Mouse (Mus musculus) MEL (cell line): Measurements from ENCODE around the gene P2rx7. TPM values are rescaled to one million over a fixed set of nuclear protein-coding genes. Genes with fewer than 3 reads are reported as not detected.

Experiments
- DNase-seq: peaks from one replicate; pipeline ENCODE4 v3.0.0; 2011; ENCODE audit warnings: low read depth, low spot score
- H3K27ac ChIP-seq: 2 replicates; pipeline ENCODE4 v1.5.1; 2012; ENCODE audit warnings: low read depth, mild to moderate bottlenecking, control low read depth, low read length, moderate library complexity; ENCODE audit not compliant: control insufficient read depth
- H3K27me3 ChIP-seq, 2 experiments: fragments of 150-350 bp in 1 of 2; sonication (generic) in 1 of 2; 2 replicates each; pipeline ENCODE4 v1.6.1; 2012; ENCODE audit warnings: low read length in 2 of 2, mild to moderate bottlenecking in 2 of 2, improper control_type of control experiment in 1 of 2, moderate library complexity in 1 of 2; ENCODE audit not compliant: insufficient read depth in 2 of 2, control insufficient read depth in 1 of 2
- H3K36me3 ChIP-seq, 2 experiments: 2 replicates each; pipeline ENCODE4 v1.6.1; 2012 to 2014; ENCODE audit warnings: low read length in 2 of 2, improper control_type of control experiment in 1 of 2, inconsistent platforms in 1 of 2, mild to moderate bottlenecking in 1 of 2; ENCODE audit not compliant: insufficient read depth in 2 of 2, control insufficient read depth in 1 of 2
- H3K4me1 ChIP-seq, 2 experiments: fragments of 150-350 bp in 1 of 2; sonication (generic) in 1 of 2; 2 replicates each; pipeline ENCODE4 v1.6.1; 2012; ENCODE audit warnings: low read length in 2 of 2, improper control_type of control experiment in 1 of 2, mild to moderate bottlenecking in 1 of 2; ENCODE audit not compliant: insufficient read depth in 2 of 2, control insufficient read depth in 1 of 2
- H3K4me3 ChIP-seq, 2 experiments: fragments of 150-350 bp in 1 of 2; sonication (generic) in 1 of 2; 2 replicates each; pipeline ENCODE4 v1.5.1; 2012; ENCODE audit warnings: low read depth in 2 of 2, low read length in 2 of 2, mild to moderate bottlenecking in 2 of 2, moderate library complexity in 2 of 2, control low read depth in 1 of 2, improper control_type of control experiment in 1 of 2; ENCODE audit not compliant: control insufficient read depth in 1 of 2, insufficient read depth in 1 of 2
- H3K79me2 ChIP-seq: 2 replicates; pipeline ENCODE4 v1.6.1; 2012; ENCODE audit warnings: mild to moderate bottlenecking, low read length, moderate library complexity; ENCODE audit not compliant: control insufficient read depth, poor library complexity, insufficient read depth
- H3K9ac ChIP-seq: 2 replicates; pipeline ENCODE4 v1.6.1; 2012; ENCODE audit warnings: low read depth, mild to moderate bottlenecking, control low read depth, low read length, moderate library complexity; ENCODE audit not compliant: control insufficient read depth, poor library complexity, severe bottlenecking
- H3K9me3 ChIP-seq: fragments of 150-350 bp; sonication (generic); replicated peaks from 2 replicates; pipeline ENCODE4 v1.6.1; 2012; ENCODE audit warnings: mild to moderate bottlenecking, low read length, improper control_type of control experiment, moderate library complexity; ENCODE audit not compliant: insufficient read depth
- BHLHE40 ChIP-seq: IDR thresholded peaks from 2 replicates; pipeline ENCODE4 v1.6.1; 2012; ENCODE audit warnings: low read depth, mild to moderate bottlenecking, inconsistent platforms, low read length, improper control_type of control experiment, borderline replicate concordance
- CHD1 ChIP-seq: IDR thresholded peaks from 2 replicates; pipeline ENCODE4 v1.6.1; 2012; ENCODE audit warnings: low read depth, mild to moderate bottlenecking, inconsistent platforms, low read length, improper control_type of control experiment
- ELF1 ChIP-seq: IDR thresholded peaks from 2 replicates; pipeline ENCODE4 v1.6.1; 2014; ENCODE audit warnings: low read depth, mild to moderate bottlenecking, inconsistent platforms, low read length, improper control_type of control experiment, moderate library complexity
- EP300 ChIP-seq, 2 experiments: IDR thresholded peaks; 2 replicates each; pipeline ENCODE4 v1.6.1; 2011; ENCODE audit warnings: improper control_type of control experiment in 2 of 2, low read length in 2 of 2, low read depth in 1 of 2, mild to moderate bottlenecking in 1 of 2
- ETS1 ChIP-seq: IDR thresholded peaks from 2 replicates; pipeline ENCODE4 v1.6.1; 2012; ENCODE audit warnings: low read depth, mild to moderate bottlenecking, inconsistent platforms, low read length, improper control_type of control experiment, moderate library complexity
- GABPA ChIP-seq: IDR thresholded peaks from 2 replicates; pipeline ENCODE4 v1.6.1; 2012; ENCODE audit warnings: low read depth, mild to moderate bottlenecking, inconsistent platforms, low read length, improper control_type of control experiment, moderate library complexity
- GATA1 ChIP-seq: IDR thresholded peaks from 2 replicates; pipeline ENCODE4 v1.6.1; 2011; ENCODE audit warnings: low read depth, low read length, improper control_type of control experiment
- HCFC1 ChIP-seq: IDR thresholded peaks from 2 replicates; pipeline ENCODE4 v1.6.1; 2012; ENCODE audit warnings: low read depth, mild to moderate bottlenecking, inconsistent platforms, low read length, improper control_type of control experiment, moderate library complexity
- KAT2A ChIP-seq: conservative IDR thresholded peaks from 2 replicates; pipeline ENCODE4 v1.6.1; 2012; ENCODE audit warnings: low read depth, low read length, improper control_type of control experiment, inconsistent platforms
- MAFK ChIP-seq: IDR thresholded peaks from 2 replicates; pipeline ENCODE4 v1.6.1; 2011; ENCODE audit warnings: low read depth, mild to moderate bottlenecking, low read length, improper control_type of control experiment, borderline replicate concordance
- MAX ChIP-seq: IDR thresholded peaks from 2 replicates; pipeline ENCODE4 v1.6.1; 2011; ENCODE audit warnings: low read length, improper control_type of control experiment
- MAZ ChIP-seq: IDR thresholded peaks from 2 replicates; pipeline ENCODE4 v1.6.1; 2012; ENCODE audit warnings: low read depth, mild to moderate bottlenecking, inconsistent platforms, low read length, improper control_type of control experiment
- MEF2A ChIP-seq: IDR thresholded peaks from 2 replicates; pipeline ENCODE4 v1.6.1; 2014; ENCODE audit warnings: low read depth, mild to moderate bottlenecking, inconsistent platforms, low read length, improper control_type of control experiment; ENCODE audit not compliant: poor library complexity, insufficient replicate concordance, severe bottlenecking; ENCODE audit errors: extremely low read depth
- MYB ChIP-seq: IDR thresholded peaks from 2 replicates; pipeline ENCODE4 v1.6.1; 2011; ENCODE audit warnings: mild to moderate bottlenecking, low read depth, low read length, improper control_type of control experiment
- NRF1 ChIP-seq: IDR thresholded peaks from 2 replicates; pipeline ENCODE4 v1.6.1; 2014; ENCODE audit warnings: low read depth, mild to moderate bottlenecking, inconsistent platforms, low read length, improper control_type of control experiment, moderate library complexity; ENCODE audit not compliant: poor library complexity, insufficient read depth, severe bottlenecking
- POLR2A ChIP-seq, 2 experiments: IDR thresholded peaks; 2 replicates each; pipeline ENCODE4 v1.6.1; 2011 to 2012; ENCODE audit warnings: low read length in 2 of 2, mild to moderate bottlenecking in 2 of 2, control low read depth in 1 of 2, improper control_type of control experiment in 1 of 2, low read depth in 1 of 2, moderate library complexity in 1 of 2; ENCODE audit not compliant: control insufficient read depth in 1 of 2, insufficient read depth in 1 of 2, poor library complexity in 1 of 2
- POLR2AphosphoS2 ChIP-seq: IDR thresholded peaks from 2 replicates; pipeline ENCODE4 v1.6.1; 2011; ENCODE audit warnings: low read length, improper control_type of control experiment
- POLR2AphosphoS5 ChIP-seq: IDR thresholded peaks from 2 replicates; pipeline ENCODE4 v1.6.1; 2012; ENCODE audit warnings: low read depth, borderline replicate concordance, mild to moderate bottlenecking, inconsistent platforms, low read length, moderate library complexity, mixed read lengths
- RAD21 ChIP-seq: IDR thresholded peaks from 2 replicates; pipeline ENCODE4 v1.6.1; 2011; ENCODE audit warnings: mild to moderate bottlenecking, low read depth, low read length, improper control_type of control experiment
- RCOR1 ChIP-seq: IDR thresholded peaks from 2 replicates; pipeline ENCODE4 v1.6.1; 2012; ENCODE audit warnings: low read depth, mild to moderate bottlenecking, inconsistent platforms, low read length, improper control_type of control experiment
- SIN3A ChIP-seq: IDR thresholded peaks from 2 replicates; pipeline ENCODE4 v1.6.1; 2012; ENCODE audit warnings: low read length, improper control_type of control experiment, inconsistent platforms
- SMC3 ChIP-seq: IDR thresholded peaks from 2 replicates; pipeline ENCODE4 v1.6.1; 2011; ENCODE audit warnings: low read depth, low read length, improper control_type of control experiment
- TAL1 ChIP-seq: IDR thresholded peaks from 2 replicates; pipeline ENCODE4 v1.6.1; 2012; ENCODE audit warnings: mild to moderate bottlenecking, inconsistent platforms, low read length, moderate library complexity, mixed read lengths
- TBP ChIP-seq: IDR thresholded peaks from 2 replicates; pipeline ENCODE4 v1.8.0; 2011; ENCODE audit warnings: low read depth, low read length, improper control_type of control experiment
- TCF12 ChIP-seq: IDR thresholded peaks from 2 replicates; pipeline ENCODE4 v1.6.1; 2014; ENCODE audit warnings: low read depth, mild to moderate bottlenecking, inconsistent platforms, low read length, improper control_type of control experiment, moderate library complexity
- USF1 ChIP-seq: IDR thresholded peaks from 2 replicates; pipeline ENCODE4 v1.6.1; 2014; ENCODE audit warnings: low read depth, mild to moderate bottlenecking, inconsistent platforms, low read length, improper control_type of control experiment, moderate library complexity
- USF2 ChIP-seq, 2 experiments: IDR thresholded peaks; 2 replicates each; pipeline ENCODE4 v1.6.1; 2011 to 2012; ENCODE audit warnings: improper control_type of control experiment in 2 of 2, low read length in 2 of 2, borderline replicate concordance in 1 of 2, inconsistent platforms in 1 of 2, low read depth in 1 of 2, mild to moderate bottlenecking in 1 of 2; ENCODE audit not compliant: insufficient read depth in 1 of 2
- ZC3H11A ChIP-seq: IDR thresholded peaks from 2 replicates; pipeline ENCODE4 v1.6.1; 2012; ENCODE audit warnings: low read depth, mild to moderate bottlenecking, inconsistent platforms, low read length, improper control_type of control experiment
- ZMIZ1 ChIP-seq: IDR thresholded peaks from 2 replicates; pipeline ENCODE4 v1.6.1; 2012; ENCODE audit warnings: low read depth, mild to moderate bottlenecking, inconsistent platforms, low read length, improper control_type of control experiment, moderate library complexity
- ZNF384 ChIP-seq: IDR thresholded peaks from 2 replicates; pipeline ENCODE4 v1.6.1; 2012; ENCODE audit warnings: low read depth, mild to moderate bottlenecking, inconsistent platforms, low read length, improper control_type of control experiment
- polyA plus RNA-seq, 2 experiments: library from polyadenylated mRNA; stranded (reverse) in 1 of 2; unstranded in 1 of 2; fragments of >175 nt in 1 of 2; fragments of >200 nt in 1 of 2; gene quantifications; 2 replicates each; pipeline versions ENCODE4 v1.2.1 to v1.2.4; 2012; ENCODE audit warnings: low replicate concordance in 2 of 2, low read depth in 1 of 2; ENCODE audit not compliant: insufficient read length in 2 of 2, insufficient read depth in 1 of 2, missing spikeins in 1 of 2
- total RNA-seq: library from RNA; depleted of rRNA; stranded (reverse); fragments of 300-350 nt; gene quantifications from 2 replicates; pipeline ENCODE4 v1.2.3, GENCODE M21; 2012

The P2rx7 gene
- total and polyA plus RNA-seq, 3 experiments = 29.3 to 254 (median 40.8) TPM

- Histone ChIP-seq H3K79me2 (no peaks in the 10 kb centered on the region; the same call in 1 of the 2 replicates), H3K9me3 (no peaks in the 10 kb centered on the region), H3K27me3 (no peaks in the 10 kb centered on the region), H3K36me3 (peaks cover 0 to 31% of the 10 kb centered on the region in 2 experiments; a peak in 2 of 4 replicates), H3K4me1 (peaks cover 24 to 39% of the 10 kb centered on the region in 2 experiments), H3K27ac (no peak overlapping the region), H3K9ac (no peak overlapping the region), H3K4me3 (no peak overlapping the region)
- DNase-seq = no peak
- TF ChIP-seq HCFC1 (no peak), MAX (no peak), SMC3 (no peak), POLR2AphosphoS2 (no peak), USF1 (no peak), TAL1 (no peak), SIN3A (no peak), USF2 (IDR thresholded peaks at IDR 0.05; ENCODE audit: borderline replicate concordance in 1 of 2, insufficient read depth in 1 of 2, low read depth in 1 of 2, low read length in 2 of 2) (no peak), GATA1 (no peak), TBP (no peak), RAD21 (no peak), GABPA (no peak), EP300 (IDR thresholded peaks at IDR 0.05; ENCODE audit: low read depth in 1 of 2, low read length in 2 of 2) (no peak), BHLHE40 (no peak), POLR2A (IDR thresholded peaks at IDR 0.05; ENCODE audit: control insufficient read depth in 1 of 2, insufficient read depth in 1 of 2, low read depth in 1 of 2, low read length in 2 of 2, poor library complexity in 1 of 2) (no peak), CHD1 (no peak), RCOR1 (no peak), POLR2AphosphoS5 (no peak)
Measured at GRCm38 (mm10) chr5:122695516-122695915, 51.8 kb downstream of the P2rx7 start.

GRCm38 (mm10) chr5:122698041-122698700 is 54.5 kb downstream of the P2rx7 start:
- Histone ChIP-seq H3K79me2 (no peaks in the 10 kb centered on the region; the same call in 1 of the 2 replicates), H3K27me3 (no peaks in the 10 kb centered on the region), H3K27ac (peak overlapping the region; percentile 92), H3K4me3 (peak overlapping the region; percentile 35 to 45), H3K9me3 (no peaks in the 10 kb centered on the region), H3K9ac (peak overlapping the region; percentile 63), H3K36me3 (peaks cover 0 to 45% of the 10 kb centered on the region in 2 experiments; a peak in 2 of 4 replicates), H3K4me1 (peaks cover 30 to 54% of the 10 kb centered on the region in 2 experiments)
- DNase-seq = peak; percentile 74
- peak; percentile 57 for TF ChIP-seq NRF1
- TF ChIP-seq ELF1 = no peak
- TF ChIP-seq POLR2AphosphoS2 = no peak
- TF ChIP-seq SIN3A = peak; percentile 47; the same call in 1 of the 2 replicates
- peak; percentile 70 for TF ChIP-seq MYB
- peak; percentile 92 for TF ChIP-seq ETS1
- no peak for TF ChIP-seq ZC3H11A
- peak; percentile 79 for TF ChIP-seq GATA1
- TF ChIP-seq MAFK = no peak
- TF ChIP-seq TBP = no peak
- peak; percentile 71 for TF ChIP-seq MEF2A
- no peak for TF ChIP-seq KAT2A
- TF ChIP-seq ZMIZ1 = 0 out of 2 replicates have a peak, but pooled peaks have one; percentile 5
- TF ChIP-seq EP300 (IDR thresholded peaks at IDR 0.05; ENCODE audit: low read depth in 1 of 2, low read length in 2 of 2) = peak; percentile 69 to 82
- TF ChIP-seq TCF12 = peak; percentile 81
- TF ChIP-seq HCFC1 = peak; percentile 42; the same call in 1 of the 2 replicates
- peak; percentile 59 for TF ChIP-seq ZNF384
- TF ChIP-seq MAZ = peak; percentile 58; the same call in 1 of the 2 replicates
